Mouse (Mus musculus): Measurements from ENCODE around the gene Sf1. TPM values are rescaled to one million over a fixed set of nuclear protein-coding genes. Genes with fewer than 3 reads are reported as not detected.

Sf1 gene
- polyA plus RNA-seq, 1 experiment, result 140 TPM

DNA sequence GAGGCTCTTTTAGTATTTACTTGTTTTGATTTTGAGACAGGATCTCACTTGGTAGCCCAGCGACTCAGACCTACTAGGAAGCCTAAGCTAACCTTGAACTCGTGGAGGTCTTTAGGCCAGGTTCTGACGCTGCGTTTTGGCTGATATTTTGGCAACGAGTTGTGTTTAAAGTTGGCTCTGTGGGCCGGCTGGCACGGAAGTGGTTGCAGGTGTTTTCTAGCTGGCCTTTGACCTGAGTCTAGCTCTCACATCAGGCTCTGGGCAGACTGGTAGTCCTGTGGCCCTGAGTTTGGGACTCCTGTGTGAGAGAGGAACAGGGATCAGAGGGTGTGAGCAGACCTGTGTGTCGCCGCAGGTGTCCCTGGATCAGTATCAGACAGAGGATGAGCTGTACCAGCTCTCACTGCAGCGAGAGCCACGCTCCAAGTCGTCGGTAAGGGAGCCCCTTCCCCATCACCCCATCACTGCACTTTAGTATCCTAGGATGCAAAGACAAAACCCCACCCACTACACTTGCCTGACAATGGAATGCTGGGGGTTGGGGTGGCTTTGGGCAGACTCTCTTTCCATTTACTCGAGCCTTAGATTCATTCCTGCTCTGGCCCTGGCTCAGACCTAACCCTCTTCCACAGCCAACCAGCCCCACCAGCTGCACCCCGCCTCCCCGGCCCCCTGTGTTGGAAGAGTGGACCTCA is 44.5 kb downstream of the Sf1 start:
- Histone ChIP-seq H3K27me3 (ENCODE audit: control insufficient read depth) (peaks cover 1% of the 10 kb centered on the region), H3K36me3 (ENCODE audit: control insufficient read depth) (no peaks in the 10 kb centered on the region; the same call in 1 of the 2 replicates), H3K9me3 (ENCODE audit: control insufficient read depth, low read length) (no peaks in the 10 kb centered on the region), H3K4me1 (ENCODE audit: control insufficient read depth) (peaks cover 5% of the 10 kb centered on the region), H3K4me3 (replicated peaks) (no peak overlapping the region)
- no peak for TF ChIP-seq TAL1 (IDR thresholded peaks at IDR 0.05; ENCODE audit: low read length)
- TF ChIP-seq GATA1 (IDR thresholded peaks at IDR 0.05; ENCODE audit: low read length), result no peak

DNA sequence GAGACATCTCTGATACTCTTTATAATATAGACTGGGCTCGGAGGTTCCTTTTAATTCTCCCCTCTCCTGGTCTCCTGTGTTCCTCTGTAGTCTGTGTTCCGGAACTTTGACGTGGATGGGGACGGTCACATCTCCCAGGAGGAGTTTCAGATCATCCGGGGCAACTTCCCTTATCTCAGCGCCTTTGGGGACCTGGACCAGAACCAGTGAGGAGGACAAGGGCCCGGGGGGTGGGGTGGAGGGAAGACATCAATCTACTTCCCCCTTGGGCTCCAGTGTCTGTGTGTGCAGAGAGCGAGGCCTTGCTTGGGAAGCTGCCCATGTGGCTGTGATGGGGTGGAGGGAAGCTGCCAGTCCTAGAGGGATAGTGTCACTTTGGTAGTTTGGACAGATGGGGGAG is 45.3 kb downstream of the Sf1 start:
- H3K4me3 ChIP-seq (replicated peaks), result no peak overlapping the region
- TF ChIP-seq TAL1 (IDR thresholded peaks at IDR 0.05; ENCODE audit: low read length) (no peak), GATA1 (IDR thresholded peaks at IDR 0.05; ENCODE audit: low read length) (no peak)
- no peaks in the 10 kb centered on the region; the same call in 1 of the 2 replicates for H3K36me3 ChIP-seq (ENCODE audit: control insufficient read depth)
- H3K27me3 ChIP-seq (ENCODE audit: control insufficient read depth), result no peaks in the 10 kb centered on the region; the same call in 1 of the 2 replicates
- no peaks in the 10 kb centered on the region for H3K9me3 ChIP-seq (ENCODE audit: control insufficient read depth, low read length)
- peaks cover 5% of the 10 kb centered on the region for H3K4me1 ChIP-seq (ENCODE audit: control insufficient read depth)

DNA sequence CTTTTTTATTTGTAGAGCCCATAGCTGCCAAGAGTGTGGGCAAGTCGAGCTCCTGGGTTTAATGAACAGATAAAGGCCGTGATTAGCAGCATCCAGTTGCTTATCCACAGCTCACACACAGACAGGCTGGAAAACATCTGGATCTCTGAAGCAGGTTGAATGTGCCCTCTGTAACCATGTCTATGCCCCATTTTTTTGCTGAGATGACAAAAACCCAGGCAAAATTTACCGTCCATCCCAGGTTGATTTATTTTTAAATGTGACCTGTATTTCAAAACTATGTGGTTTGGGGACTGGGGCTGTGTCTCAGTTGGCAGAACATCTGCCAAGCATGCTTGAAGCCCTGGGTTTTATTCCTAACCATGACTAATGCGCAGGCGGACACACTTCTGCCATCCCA is 45.7 kb downstream of the Sf1 start:
- Histone ChIP-seq H3K36me3 (ENCODE audit: control insufficient read depth) (no peaks in the 10 kb centered on the region; the same call in 1 of the 2 replicates), H3K27me3 (ENCODE audit: control insufficient read depth) (no peaks in the 10 kb centered on the region), H3K4me1 (ENCODE audit: control insufficient read depth) (peaks cover 5% of the 10 kb centered on the region), H3K9me3 (ENCODE audit: control insufficient read depth, low read length) (no peaks in the 10 kb centered on the region), H3K4me3 (replicated peaks) (no peak overlapping the region)
- TF ChIP-seq TAL1 (IDR thresholded peaks at IDR 0.05; ENCODE audit: low read length) (no peak), GATA1 (IDR thresholded peaks at IDR 0.05; ENCODE audit: low read length) (no peak)

DNA sequence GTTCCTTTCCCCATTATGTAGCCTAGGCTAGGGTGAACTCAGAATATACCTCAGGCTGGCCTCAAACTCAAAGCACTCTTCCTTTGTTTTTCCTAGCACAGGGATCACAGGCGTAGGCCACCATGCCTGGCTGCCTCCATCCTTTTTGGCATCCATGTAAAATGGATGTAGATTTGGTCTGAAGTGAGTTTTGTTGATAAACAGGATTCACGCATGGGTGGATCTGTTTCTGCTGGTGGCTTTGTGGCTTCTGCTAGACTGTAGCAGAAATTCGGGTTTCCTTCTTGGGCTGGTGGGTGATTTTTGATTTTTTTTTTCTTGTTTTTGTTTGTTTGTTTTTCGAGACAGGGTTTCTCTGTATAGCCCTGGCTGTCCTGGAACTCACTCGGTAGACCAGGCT is 46.4 kb downstream of the Sf1 start:
- no peaks in the 10 kb centered on the region; the same call in 1 of the 2 replicates for H3K36me3 ChIP-seq (ENCODE audit: control insufficient read depth)
- TF ChIP-seq TAL1 (IDR thresholded peaks at IDR 0.05; ENCODE audit: low read length) (no peak), GATA1 (IDR thresholded peaks at IDR 0.05; ENCODE audit: low read length) (no peak)
- H3K4me1 ChIP-seq (ENCODE audit: control insufficient read depth), result peaks cover under 1% of the 10 kb centered on the region
- no peak overlapping the region for H3K4me3 ChIP-seq (replicated peaks)
- H3K9me3 ChIP-seq (ENCODE audit: control insufficient read depth, low read length), result no peaks in the 10 kb centered on the region
- H3K27me3 ChIP-seq (ENCODE audit: control insufficient read depth), result no peaks in the 10 kb centered on the region

DNA sequence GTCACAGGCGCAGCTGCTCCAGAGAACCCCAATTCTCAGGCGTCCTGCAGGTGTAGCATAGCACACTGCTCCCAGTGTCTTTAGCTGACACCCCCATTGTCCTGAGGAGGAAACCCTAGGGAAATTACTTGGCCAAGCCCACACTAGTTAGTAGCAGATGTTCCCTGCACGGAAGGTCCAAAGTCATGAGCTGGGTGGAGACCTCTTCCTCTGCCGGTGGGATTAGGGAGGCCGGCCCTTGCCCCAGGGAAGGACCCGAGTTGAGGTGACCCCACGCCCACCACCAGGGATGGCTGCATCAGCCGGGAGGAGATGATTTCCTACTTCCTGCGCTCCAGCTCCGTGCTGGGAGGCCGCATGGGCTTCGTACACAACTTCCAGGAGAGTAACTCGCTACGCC is 49.3 kb downstream of the Sf1 start:
- TF ChIP-seq GATA1 (IDR thresholded peaks at IDR 0.05; ENCODE audit: low read length) (no peak), TAL1 (IDR thresholded peaks at IDR 0.05; ENCODE audit: low read length) (no peak)
- no peaks in the 10 kb centered on the region for H3K9me3 ChIP-seq (ENCODE audit: control insufficient read depth, low read length)
- no peaks in the 10 kb centered on the region for H3K4me1 ChIP-seq (ENCODE audit: control insufficient read depth)
- H3K27me3 ChIP-seq (ENCODE audit: control insufficient read depth), result peaks cover 18% of the 10 kb centered on the region
- H3K36me3 ChIP-seq (ENCODE audit: control insufficient read depth), result no peaks in the 10 kb centered on the region; the same call in 1 of the 2 replicates
- H3K4me3 ChIP-seq (replicated peaks), result no peak overlapping the region

DNA sequence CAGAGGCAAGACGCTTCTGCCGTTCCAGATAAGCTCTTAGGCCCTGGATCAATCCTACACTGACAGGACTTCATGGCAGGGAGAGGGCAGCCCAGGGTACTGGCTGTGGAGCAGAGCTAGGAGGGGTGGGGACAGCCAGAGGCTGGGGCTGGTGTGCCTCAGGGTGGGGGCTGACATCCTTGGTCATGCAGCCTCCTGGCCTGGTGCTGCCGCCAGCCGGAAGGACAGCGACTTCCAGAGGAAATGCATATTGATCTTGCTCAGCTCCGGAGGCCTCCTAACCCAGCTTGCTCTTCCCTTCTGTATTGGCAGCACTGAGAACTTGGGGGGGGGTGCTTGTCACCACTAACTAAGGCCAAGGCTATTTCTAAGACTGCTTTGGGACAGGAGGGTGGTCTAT is 52.0 kb downstream of the Sf1 start:
- H3K4me3 ChIP-seq (replicated peaks), result no peak overlapping the region
- H3K4me1 ChIP-seq (ENCODE audit: control insufficient read depth), result peaks cover 6% of the 10 kb centered on the region
- TF ChIP-seq TAL1 (IDR thresholded peaks at IDR 0.05; ENCODE audit: low read length), result no peak
- TF ChIP-seq GATA1 (IDR thresholded peaks at IDR 0.05; ENCODE audit: low read length), result no peak
- H3K27me3 ChIP-seq (ENCODE audit: control insufficient read depth), result peaks cover 45% of the 10 kb centered on the region
- H3K9me3 ChIP-seq (ENCODE audit: control insufficient read depth, low read length), result no peaks in the 10 kb centered on the region
- no peaks in the 10 kb centered on the region for H3K36me3 ChIP-seq (ENCODE audit: control insufficient read depth)

DNA sequence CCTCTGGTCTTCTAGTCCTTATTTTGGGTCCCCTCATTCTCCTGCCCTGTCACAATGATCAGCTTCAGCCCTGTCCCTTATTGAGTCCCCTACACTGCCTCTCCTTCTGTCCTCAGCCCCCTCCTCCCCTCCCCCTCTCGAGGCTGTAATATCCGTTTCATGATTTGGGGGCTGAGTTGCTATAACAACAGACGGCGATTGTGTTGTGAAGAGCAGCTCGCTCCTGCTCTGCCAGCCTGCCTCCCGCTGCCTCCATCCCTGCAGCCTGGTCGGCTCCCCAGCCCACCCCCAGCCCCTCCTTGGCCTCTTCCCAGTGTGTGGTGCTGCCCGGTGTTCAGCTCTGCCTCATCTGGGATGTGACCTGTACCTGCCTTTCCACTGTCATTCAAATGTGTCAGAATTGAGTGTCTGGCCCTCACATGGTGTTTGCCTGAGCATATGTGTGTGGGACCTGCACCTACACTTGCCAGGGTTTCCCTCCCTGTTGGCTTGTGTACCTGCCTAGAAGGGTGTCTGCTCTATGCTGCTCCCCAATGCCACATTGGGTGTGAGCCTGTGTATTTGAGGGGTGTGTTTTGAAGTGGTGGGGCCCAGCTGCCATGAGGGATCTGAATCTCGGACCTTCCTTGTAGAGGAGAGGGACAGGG is 52.8 kb downstream of the Sf1 start:
- TF ChIP-seq GATA1 (IDR thresholded peaks at IDR 0.05; ENCODE audit: low read length) (no peak), TAL1 (IDR thresholded peaks at IDR 0.05; ENCODE audit: low read length) (no peak)
- Histone ChIP-seq H3K9me3 (ENCODE audit: control insufficient read depth, low read length) (no peaks in the 10 kb centered on the region), H3K27me3 (ENCODE audit: control insufficient read depth) (peaks cover 53% of the 10 kb centered on the region), H3K36me3 (ENCODE audit: control insufficient read depth) (no peaks in the 10 kb centered on the region), H3K4me1 (ENCODE audit: control insufficient read depth) (peaks cover 6% of the 10 kb centered on the region), H3K4me3 (replicated peaks) (no peak overlapping the region)

DNA sequence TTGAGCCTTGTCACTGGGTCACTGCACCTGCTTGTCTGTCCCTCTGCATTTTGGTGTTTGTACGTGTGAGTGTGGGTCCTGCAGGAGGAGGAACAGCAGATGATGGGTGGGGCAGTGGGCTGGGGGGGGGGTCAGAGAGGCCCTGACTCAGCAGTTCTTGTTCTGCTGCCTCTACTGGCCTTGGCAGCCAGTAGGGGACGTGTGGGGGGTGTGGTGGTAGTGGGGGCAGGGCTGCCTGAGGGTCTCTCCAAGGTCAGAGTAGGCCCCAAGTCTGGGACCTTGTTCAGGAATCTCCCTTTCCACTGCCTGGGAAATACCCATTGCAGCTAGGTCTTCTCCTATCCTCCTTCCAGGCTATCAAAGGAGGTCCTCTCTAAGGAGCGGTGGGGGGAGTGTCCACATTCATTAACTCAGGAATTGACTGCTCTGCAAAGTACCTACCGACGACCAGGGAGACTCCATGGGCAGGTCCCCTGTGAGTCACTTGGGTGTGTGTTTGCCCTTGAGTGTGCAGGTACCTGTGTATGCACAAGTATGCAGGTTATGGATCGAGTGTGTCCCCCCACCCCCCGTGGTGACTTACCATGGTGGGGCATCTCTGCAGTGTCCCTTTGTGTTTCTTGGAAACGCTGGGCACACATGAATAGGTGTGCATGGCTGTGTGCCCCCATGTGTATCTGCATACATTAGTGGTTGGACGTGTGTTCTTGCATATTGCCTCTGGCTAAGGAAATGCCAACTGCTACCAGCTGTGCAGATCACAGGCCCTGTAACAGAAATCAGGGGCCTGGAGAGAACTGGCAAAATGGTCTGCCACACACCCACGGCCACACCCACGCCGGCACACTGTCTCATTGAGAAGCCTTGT is 53.6 kb downstream of the Sf1 start:
- Histone ChIP-seq H3K27me3 (ENCODE audit: control insufficient read depth) (peaks cover 54% of the 10 kb centered on the region), H3K4me3 (replicated peaks) (no peak overlapping the region)
- no peak for TF ChIP-seq GATA1 (IDR thresholded peaks at IDR 0.05; ENCODE audit: low read length)
- no peak for TF ChIP-seq TAL1 (IDR thresholded peaks at IDR 0.05; ENCODE audit: low read length)

More for the DNA sequence above, 53.6 kb downstream of the Sf1 start:
- Histone ChIP-seq H3K9me3 (ENCODE audit: control insufficient read depth, low read length) (no peaks in the 10 kb centered on the region), H3K36me3 (ENCODE audit: control insufficient read depth) (no peaks in the 10 kb centered on the region), H3K4me1 (ENCODE audit: control insufficient read depth) (peaks cover 6% of the 10 kb centered on the region)
